Mouse (Mus musculus): ENCODE measurements at regions not wholly inside any gene's neighbourhood (a gene's known extent, or its start where the extent isn't known, plus 50 kb on each side); places are given as distances from the start of the nearest gene placed in this dataset.

GRCm38 (mm10) chr2:128430776-128431291, 160.2 kb upstream of the Spdye4c start:
- TF ChIP-seq CTCF (IDR thresholded peaks at IDR 0.05; ENCODE audit: low read depth, low read length) (no peak), POLR2A (IDR thresholded peaks at IDR 0.05; ENCODE audit: borderline replicate concordance, low read depth, low read length) (no peak)
- H3K27ac ChIP-seq (ENCODE audit: insufficient read depth, low read depth, low read length) = no peak overlapping the region
- H3K4me1 ChIP-seq (ENCODE audit: control insufficient read depth, insufficient read depth, low read length) = peaks cover 16% of the 10 kb centered on the region
- no peak overlapping the region for H3K4me3 ChIP-seq (ENCODE audit: insufficient read depth, low read length)

GRCm38 (mm10) chr2:128431751-128432150, 159.3 kb upstream of the Spdye4c start:
- Histone ChIP-seq H3K27ac (ENCODE audit: insufficient read depth, low read depth, low read length) (no peak overlapping the region), H3K4me3 (ENCODE audit: insufficient read depth, low read length) (no peak overlapping the region), H3K4me1 (ENCODE audit: control insufficient read depth, insufficient read depth, low read length) (peaks cover 16% of the 10 kb centered on the region)
- TF ChIP-seq CTCF (IDR thresholded peaks at IDR 0.05; ENCODE audit: low read depth, low read length) = no peak
- no peak for TF ChIP-seq POLR2A (IDR thresholded peaks at IDR 0.05; ENCODE audit: borderline replicate concordance, low read depth, low read length)

- no peak overlapping the region for H3K4me3 ChIP-seq (ENCODE audit: insufficient read depth, low read length)
- H3K27ac ChIP-seq (ENCODE audit: insufficient read depth, low read depth, low read length) = no peak overlapping the region
- TF ChIP-seq CTCF (IDR thresholded peaks at IDR 0.05; ENCODE audit: low read depth, low read length) (no peak), POLR2A (IDR thresholded peaks at IDR 0.05; ENCODE audit: borderline replicate concordance, low read depth, low read length) (no peak)
- peaks cover 7% of the 10 kb centered on the region for H3K4me1 ChIP-seq (ENCODE audit: control insufficient read depth, insufficient read depth, low read length)
Observed at GRCm38 (mm10) chr2:128432741-128433140, 158.3 kb upstream of the Spdye4c start.

GRCm38 (mm10) chr2:128433553-128434081, 157.4 kb upstream of the Spdye4c start:
- no peak for TF ChIP-seq POLR2A (IDR thresholded peaks at IDR 0.05; ENCODE audit: borderline replicate concordance, low read depth, low read length)
- no peak for TF ChIP-seq CTCF (IDR thresholded peaks at IDR 0.05; ENCODE audit: low read depth, low read length)
- no peak overlapping the region for H3K4me3 ChIP-seq (ENCODE audit: insufficient read depth, low read length)
- peaks cover 5% of the 10 kb centered on the region; the same call in 1 of the 2 replicates for H3K4me1 ChIP-seq (ENCODE audit: control insufficient read depth, insufficient read depth, low read length)
- H3K27ac ChIP-seq (ENCODE audit: insufficient read depth, low read depth, low read length) = no peak overlapping the region

GRCm38 (mm10) chr2:128434200-128434977, 156.6 kb upstream of the Spdye4c start:
- Histone ChIP-seq H3K27ac (ENCODE audit: insufficient read depth, low read depth, low read length) (no peak overlapping the region), H3K4me1 (ENCODE audit: control insufficient read depth, insufficient read depth, low read length) (peaks cover 8% of the 10 kb centered on the region), H3K4me3 (ENCODE audit: insufficient read depth, low read length) (no peak overlapping the region)
- TF ChIP-seq POLR2A (IDR thresholded peaks at IDR 0.05; ENCODE audit: borderline replicate concordance, low read depth, low read length) (no peak), CTCF (IDR thresholded peaks at IDR 0.05; ENCODE audit: low read depth, low read length) (no peak)

- Histone ChIP-seq H3K27ac (ENCODE audit: insufficient read depth, low read depth, low read length) (no peak overlapping the region), H3K4me1 (ENCODE audit: control insufficient read depth, insufficient read depth, low read length) (peaks cover 6% of the 10 kb centered on the region; the same call in 1 of the 2 replicates), H3K4me3 (ENCODE audit: insufficient read depth, low read length) (no peak overlapping the region)
- TF ChIP-seq POLR2A (IDR thresholded peaks at IDR 0.05; ENCODE audit: borderline replicate concordance, low read depth, low read length) (no peak), CTCF (IDR thresholded peaks at IDR 0.05; ENCODE audit: low read depth, low read length) (no peak)
Observed at GRCm38 (mm10) chr2:128436378-128436777, 154.6 kb upstream of the Spdye4c start.

- H3K4me3 ChIP-seq (ENCODE audit: insufficient read depth, low read length) = no peak overlapping the region
- H3K27ac ChIP-seq (ENCODE audit: insufficient read depth, low read depth, low read length) = no peak overlapping the region
- TF ChIP-seq POLR2A (IDR thresholded peaks at IDR 0.05; ENCODE audit: borderline replicate concordance, low read depth, low read length) (no peak), CTCF (IDR thresholded peaks at IDR 0.05; ENCODE audit: low read depth, low read length) (no peak)
- peaks cover 11% of the 10 kb centered on the region for H3K4me1 ChIP-seq (ENCODE audit: control insufficient read depth, insufficient read depth, low read length)
Observed at GRCm38 (mm10) chr2:128437698-128438097, 153.3 kb upstream of the Spdye4c start.

GRCm38 (mm10) chr2:128438161-128438822, 152.7 kb upstream of the Spdye4c start:
- TF ChIP-seq CTCF (IDR thresholded peaks at IDR 0.05; ENCODE audit: low read depth, low read length) (no peak), POLR2A (IDR thresholded peaks at IDR 0.05; ENCODE audit: borderline replicate concordance, low read depth, low read length) (no peak)

GRCm38 (mm10) chr2:128438897-128439296, 152.1 kb upstream of the Spdye4c start:
- H3K4me1 ChIP-seq (ENCODE audit: control insufficient read depth, insufficient read depth, low read length) = peaks cover 18% of the 10 kb centered on the region
- H3K4me3 ChIP-seq (ENCODE audit: insufficient read depth, low read length) = no peak overlapping the region
- no peak overlapping the region for H3K27ac ChIP-seq (ENCODE audit: insufficient read depth, low read depth, low read length)
- TF ChIP-seq POLR2A (IDR thresholded peaks at IDR 0.05; ENCODE audit: borderline replicate concordance, low read depth, low read length) (no peak), CTCF (IDR thresholded peaks at IDR 0.05; ENCODE audit: low read depth, low read length) (no peak)

More at GRCm38 (mm10) chr2:128438161-128438822, 152.7 kb upstream of the Spdye4c start:
- Histone ChIP-seq H3K27ac (ENCODE audit: insufficient read depth, low read depth, low read length) (no peak overlapping the region), H3K4me3 (ENCODE audit: insufficient read depth, low read length) (no peak overlapping the region), H3K4me1 (ENCODE audit: control insufficient read depth, insufficient read depth, low read length) (peaks cover 12% of the 10 kb centered on the region)

All from bone marrow macrophage, adult 2 months (primary cell).